Mouse (Mus musculus) mesoderm, embryonic 11.5 days (tissue): Measurements from ENCODE around the gene Rapgef5.

ENCODE experiments used
- DNase-seq: peaks from one replicate; pipeline ENCODE4 v3.0.0-alpha.2; 2012; ENCODE audit warnings: low read depth, low spot score

The Rapgef5 gene

DNA sequence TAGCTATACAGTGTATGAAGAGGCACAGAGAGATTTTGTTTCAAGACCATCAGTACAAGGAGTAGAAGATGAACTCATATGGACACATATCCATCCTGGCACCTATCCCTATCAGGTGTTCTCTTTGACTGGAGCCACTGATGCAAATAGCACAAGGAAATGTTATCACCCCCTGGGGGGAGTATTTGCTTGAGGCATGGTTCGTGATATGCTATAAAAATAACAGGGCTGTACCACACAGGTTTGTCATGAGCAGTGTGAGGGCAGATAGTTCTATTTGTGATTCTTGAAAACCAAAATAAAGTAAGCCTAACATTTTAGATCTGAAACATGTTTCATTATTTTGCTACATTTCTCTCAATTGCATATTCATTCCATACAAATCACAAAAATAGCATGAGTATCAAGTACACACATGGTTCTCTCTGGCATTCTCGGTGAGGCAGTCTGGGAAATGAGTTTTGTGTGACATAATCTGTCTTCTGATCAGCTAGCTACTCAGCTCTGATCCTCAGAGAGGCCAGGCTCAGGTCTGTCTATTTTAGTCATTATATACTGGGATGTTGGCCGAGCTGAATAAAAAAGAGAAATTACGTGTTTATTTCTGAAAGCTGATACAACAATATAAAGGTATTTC is 12.3 kb downstream of the Rapgef5 start:
- no peak for DNase-seq

DNA sequence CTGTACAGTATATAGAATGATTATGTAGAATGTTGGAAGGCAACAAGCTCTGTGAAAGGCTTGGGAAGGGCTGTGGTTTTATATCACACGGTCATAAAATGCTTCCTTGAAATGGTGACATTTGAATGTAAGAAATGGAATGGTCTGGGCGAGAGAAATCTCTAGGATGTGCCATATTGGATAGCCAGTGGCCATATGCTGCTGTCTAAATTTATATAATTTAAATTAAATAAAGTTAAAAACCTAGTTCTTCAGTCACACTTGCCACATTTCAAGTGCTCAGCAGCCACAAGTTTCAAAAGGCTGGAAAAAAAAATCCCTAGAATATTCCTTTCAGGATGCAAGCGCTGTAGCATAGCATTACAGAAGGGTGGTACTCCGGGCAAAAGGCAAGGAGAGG is 14.8 kb downstream of the Rapgef5 start:
- no peak for DNase-seq

DNA sequence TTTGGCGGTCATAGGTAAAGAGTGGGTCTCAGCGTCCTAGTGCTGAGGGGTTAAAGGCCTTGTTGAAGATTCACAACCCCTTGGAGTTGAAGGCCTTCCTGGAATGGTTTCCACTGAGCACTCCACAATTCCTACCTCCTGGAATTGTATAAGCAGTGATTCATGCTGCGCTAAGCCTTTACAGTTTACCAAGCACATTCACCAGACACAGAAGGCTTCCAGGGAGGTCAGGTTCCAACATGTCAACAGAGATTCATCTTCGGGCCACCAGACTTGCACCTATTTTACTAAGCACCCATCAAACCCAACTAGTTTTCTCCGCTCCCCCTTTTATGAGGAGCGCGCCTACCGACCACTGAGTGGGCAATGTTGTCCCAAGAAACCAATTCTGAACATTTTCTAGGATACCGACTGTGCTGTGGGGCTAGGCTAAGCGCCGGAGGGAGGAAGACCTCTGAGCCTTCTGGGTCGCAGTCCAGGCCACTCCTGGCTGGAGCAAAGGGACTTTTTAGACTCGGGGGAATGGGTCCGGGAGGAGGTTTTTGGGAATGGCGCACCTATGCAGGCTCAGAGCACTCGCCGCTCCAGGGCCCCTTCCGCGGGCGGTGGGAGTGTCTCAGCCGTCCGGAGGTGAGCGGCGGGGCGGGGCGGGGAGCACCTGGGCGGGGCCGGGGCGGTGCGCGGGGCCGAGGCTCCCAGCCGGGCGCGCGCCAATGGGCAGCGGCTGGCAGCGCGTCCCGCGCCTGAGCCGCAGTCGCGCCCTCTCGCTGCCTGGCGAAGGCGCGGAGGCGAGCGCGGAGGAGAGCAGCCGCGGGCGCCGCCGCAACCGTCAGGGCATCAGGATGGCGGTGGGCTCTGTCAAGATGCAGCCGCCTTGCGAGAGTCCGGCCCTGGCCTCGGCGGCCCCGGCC is 17.2 kb downstream of the Rapgef5 start:
- DNase-seq: peak; percentile 44

DNA sequence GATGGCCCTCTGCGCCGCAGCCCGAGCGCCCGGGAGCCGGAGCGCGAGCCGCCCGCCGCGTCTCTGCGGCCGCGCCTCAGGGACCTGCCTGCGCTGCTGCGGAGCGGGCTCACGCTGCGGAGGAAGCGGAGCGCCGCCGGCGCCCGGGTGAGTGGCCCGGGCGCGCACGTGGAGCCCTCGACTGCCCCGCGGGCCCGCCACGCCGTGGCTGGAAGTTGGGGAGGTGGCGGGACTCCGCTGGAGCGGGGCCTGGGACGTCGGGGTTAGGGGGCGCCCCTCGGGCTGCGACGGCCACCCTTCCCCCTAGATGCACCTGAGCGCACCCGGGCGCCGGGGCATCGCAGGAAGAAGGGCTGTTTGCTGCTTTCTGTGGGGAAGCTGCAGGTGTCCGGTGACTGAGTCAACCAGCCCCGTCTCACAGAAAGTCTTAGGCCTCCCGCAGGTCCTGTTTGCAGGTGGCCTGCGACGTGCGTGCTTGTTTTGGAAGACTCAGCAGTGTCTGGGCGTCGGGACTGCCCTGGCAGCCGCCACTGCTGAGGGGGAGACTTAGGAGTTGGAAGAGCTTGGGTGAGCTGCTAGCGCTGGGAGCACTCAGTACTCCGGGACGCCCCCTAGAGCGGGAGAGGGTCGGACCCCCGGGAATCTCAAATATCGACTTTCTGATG is 17.9 kb downstream of the Rapgef5 start:
- peak; percentile 53 for DNase-seq

DNA sequence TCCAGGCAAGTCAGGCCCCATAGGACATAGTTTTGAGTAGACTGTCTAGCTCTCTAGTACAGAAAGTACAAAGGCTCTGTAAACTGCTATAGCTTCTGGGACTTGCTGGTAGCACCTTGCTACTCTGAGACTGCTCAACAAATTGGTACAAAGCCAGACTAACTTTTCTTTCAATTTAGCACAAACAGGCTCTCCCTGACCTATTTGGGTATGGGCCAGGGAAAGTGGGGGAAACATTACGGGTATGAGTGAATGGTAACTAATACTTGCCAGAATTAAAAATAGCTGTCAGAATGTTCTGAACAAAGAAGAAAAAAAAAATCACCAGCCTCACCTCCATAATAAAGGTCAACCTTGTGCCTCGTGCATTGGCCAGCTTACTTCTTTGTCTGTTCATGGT is 24.1 kb downstream of the Rapgef5 start:
- no peak for DNase-seq

DNA sequence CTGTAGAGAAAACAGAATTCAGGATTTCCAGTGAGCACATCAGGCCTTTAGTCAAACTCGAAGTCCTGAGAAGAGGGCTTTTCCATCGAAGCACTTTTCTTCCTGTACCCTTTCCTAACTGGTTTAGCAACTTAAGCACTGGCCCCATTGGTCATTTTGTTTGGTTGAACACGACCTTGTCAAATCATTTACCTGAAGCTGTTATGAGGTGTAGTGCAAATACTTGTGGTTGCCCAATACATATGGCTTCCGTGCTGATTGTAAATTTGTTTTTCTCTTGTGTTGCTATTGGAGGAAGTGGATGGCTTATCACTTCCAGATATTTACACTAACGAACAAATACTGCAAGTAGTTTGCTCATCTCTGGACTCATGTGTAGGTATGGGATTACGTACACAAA is 29.0 kb downstream of the Rapgef5 start:
- DNase-seq: no peak

DNA sequence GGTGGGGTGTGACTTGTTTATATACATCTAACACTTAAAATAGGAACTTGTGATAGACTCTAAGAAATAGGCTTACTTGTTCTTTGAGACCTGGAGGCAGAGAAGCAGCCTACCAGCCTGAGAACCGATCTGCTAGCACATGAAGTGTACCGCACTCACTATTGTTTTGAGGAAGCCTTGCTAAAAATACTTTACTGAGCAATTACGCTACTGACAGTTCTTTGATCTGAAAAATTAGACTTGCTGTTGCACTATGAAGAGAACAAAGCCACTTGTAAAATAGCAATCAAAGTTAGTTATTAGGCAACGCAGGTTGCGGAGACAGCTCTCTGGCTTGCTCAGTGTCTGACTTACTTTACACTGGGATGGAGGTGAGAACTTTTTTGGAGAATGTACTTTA is 37.1 kb downstream of the Rapgef5 start:
- no peak for DNase-seq

DNA sequence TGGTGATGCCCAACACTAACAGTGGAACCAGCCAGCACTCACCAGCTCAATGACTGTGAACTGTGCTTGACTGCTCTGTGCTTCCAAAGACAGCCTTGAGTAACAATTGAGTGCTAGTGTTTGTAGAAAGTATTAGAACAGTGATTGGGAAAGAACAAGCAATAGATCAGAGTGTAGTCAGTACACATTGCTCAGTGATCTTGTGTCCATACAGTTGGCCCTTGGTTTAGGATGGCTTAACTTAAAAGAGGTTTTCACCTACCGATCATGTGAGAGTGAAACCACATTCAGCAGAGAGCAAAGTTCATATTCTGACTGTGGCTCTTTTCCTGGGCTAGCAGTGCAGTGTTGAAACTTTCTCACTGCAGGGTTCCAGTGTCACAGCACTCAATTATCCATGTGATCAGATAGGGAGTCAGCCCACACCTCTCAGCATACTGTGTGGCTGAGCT is 38.4 kb downstream of the Rapgef5 start:
- DNase-seq: no peak

DNA sequence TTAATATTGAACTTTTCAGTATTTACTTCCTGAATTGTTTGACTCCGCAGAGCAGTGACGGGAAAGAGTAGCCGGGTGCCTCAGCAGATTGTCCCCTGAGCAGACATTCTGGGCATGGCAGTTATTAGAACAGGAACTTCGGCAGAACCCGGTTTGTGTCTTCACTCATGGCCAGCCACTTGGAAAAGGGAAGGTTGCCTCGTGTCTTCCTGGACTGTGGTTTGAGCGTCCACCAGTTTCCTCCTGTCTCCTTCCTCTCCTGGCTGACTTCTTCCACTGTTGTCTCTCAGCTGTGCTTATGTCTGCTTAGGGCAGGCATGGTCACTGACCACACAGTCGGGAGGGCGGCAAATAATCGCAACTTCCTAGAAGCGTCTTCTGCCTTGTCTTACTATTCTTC is 44.2 kb downstream of the Rapgef5 start:
- DNase-seq: no peak

DNA sequence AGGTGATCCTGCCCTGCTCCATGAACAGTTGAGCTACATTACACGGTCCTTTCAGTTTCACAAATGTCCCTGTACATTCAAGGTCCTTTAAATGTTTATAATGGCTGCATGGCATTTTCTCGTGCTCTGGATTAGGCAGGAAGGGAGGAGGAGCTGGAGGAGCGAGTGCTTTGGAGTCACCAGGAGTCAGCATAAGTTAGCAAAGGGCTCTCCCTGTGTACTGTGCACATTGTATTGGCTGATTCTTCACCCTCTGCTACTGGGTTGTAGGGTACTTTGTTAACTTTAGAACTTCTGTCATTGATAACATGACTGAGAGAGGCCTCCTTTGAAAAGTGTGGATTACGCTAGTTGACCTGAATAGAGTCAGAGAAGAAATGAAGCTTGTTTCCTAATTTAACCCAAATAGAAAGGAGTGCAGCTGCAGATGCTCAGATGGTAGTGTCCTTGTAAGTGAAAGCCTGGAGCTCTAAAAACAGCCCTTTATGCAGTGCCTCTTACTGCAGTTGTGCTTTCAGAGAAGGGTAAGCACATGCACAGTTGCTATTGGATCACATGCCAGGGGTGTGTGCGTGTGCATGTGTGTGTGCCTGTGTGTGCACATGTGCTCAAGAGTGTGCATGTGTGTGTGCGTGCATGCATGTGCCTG is 45.3 kb downstream of the Rapgef5 start:
- DNase-seq: no peak

DNA sequence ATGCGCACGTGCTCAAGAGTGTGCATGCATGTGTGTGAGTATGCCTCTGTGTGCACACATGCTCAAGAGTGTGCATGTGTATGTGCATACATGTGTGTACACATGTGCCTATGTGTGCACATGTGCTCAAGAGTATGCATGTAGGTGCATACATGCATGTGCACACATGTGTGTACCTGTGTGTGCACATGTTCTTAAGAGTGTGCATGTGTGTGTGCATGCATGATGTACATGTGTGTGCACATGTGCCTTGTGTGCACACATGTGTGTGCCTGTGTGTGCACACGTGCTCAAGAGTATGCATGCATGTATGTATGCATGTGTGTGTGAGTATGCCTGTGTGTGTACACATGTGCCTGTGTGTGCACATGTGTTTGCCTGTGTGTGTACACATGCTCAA is 45.8 kb downstream of the Rapgef5 start:
- no peak for DNase-seq

DNA sequence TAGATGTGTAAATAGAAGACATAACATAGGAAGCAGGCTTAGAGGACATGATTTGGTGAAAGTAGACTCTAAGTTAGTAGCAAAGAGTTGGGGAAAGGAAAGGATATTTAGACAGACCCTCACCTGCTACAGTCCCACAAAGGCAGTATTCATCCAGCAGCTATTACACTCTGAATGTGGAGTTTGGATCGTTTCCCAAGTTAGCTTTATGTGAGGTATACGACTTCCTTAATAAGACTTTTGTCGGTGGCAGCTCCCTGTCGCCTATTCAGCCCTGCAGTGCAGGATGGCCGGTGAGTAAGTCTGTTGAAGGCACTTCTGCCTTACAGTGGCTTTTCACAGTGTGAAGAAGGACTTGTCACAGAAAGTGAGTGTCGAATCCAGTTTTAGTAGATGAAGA is 47.6 kb downstream of the Rapgef5 start:
- DNase-seq: no peak

DNA sequence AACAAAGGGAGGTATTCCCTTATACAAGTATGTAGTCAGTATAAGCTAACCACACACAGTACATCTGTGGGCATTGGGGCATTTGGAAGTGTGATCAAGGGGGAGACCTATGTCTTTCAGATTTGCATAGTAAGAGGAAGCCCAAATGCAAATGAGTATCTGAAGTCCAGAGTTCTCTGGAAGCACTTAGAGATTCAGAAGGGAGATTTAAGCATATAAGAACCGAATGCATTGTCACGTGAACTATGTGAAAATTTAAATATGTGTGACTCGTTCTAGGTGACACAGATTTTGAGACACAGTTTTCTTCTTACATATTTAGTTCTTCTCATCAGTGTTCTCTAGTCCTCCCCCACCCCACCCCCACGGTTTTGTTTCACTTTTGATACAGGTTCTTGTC is 50.0 kb downstream of the Rapgef5 start:
- no peak for DNase-seq

DNA sequence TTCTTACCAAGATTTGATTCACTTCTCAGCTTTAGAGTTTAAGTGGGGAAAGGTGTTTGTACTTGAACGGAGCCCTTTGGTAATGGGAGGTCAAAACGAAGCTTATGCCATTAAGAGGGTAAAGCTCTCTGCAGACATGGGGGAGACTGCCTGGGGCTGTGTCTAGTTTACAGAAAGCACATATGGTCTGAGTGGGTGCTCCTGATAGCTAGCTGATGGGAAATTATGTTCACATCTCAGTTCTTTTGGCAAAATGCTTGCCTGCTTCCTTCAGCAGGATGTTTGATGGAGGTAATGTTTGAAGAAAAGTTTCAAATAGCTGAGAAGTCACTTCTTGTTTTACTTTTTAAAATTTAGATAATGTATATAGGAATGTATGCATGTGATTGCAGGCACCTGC is 53.4 kb downstream of the Rapgef5 start:
- DNase-seq: no peak

DNA sequence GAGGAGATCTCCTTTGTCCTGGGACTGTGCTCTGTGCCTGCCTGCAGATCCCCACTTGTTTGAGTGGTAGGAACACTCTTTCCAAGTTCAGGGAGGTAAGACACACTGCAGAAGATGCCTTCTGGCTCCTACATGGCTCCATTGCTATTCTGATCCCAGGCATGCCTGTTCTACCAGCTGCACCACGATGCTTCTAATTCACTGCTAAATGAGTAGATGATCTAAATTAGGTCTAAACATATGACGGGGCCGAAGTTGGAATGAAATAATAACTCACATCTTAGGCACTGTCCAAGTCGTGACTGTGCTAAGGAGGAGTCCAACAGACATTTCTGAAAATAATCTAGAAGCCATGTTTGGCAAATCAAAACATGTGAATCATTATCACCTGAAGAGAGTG is 68.0 kb downstream of the Rapgef5 start:
- DNase-seq: no peak

DNA sequence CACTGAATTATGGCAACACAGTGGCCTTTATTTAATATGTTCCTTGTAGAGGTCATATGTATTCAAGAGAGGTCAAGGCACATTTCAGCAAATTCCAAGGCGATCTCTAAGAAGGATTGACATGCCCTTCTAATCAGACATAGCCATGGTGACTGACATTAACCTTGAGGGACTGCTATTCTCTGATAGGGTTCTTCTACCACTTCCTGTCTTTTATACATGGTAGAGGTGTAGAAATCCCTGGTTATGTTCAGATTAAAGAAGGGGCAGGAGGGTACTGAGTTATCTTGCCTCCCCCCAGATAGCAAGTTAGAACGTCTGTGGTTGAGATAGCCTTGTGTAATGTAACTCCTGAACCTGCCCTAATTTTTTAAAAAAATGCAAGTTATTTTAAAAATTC is 69.1 kb downstream of the Rapgef5 start:
- DNase-seq: no peak

DNA sequence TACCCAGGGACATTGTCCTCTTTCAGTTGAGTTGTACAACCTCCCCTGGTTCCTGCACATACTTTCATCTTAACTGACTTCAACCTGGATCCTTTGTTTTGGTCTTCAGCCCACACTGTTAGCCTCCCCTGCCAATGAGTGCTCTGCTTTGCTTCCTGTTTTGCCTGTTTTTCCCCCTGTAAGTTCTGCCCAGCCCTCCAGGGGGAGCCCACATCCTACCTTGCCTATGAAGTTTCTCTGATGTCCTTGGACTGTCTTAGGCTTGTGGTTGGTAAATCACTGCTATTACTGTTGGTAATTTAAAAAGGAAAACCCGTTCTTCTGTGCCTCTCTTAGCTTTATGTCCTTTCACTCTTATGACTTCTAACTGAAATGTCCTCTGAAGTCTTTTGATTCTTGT is 69.8 kb downstream of the Rapgef5 start:
- DNase-seq: peak; percentile 65

DNA sequence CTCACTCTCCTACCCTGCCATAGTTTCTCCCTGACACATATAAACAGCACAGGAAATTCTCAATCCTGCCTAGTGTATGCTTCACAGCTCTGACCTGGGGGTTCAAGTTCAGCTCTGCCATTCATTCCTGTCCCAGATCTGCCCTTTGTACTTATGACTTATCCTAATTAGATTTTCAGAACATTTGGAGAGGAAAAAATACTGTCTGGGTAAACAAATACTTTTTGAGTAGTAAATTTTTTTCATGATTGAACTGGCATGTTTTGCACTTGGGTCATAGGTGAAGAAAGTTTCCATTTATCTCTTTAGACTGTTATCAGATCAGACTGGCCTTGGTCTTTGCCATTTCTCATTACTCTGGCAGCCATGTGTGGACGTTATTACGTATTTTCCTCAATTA is 72.9 kb downstream of the Rapgef5 start:
- no peak for DNase-seq

DNA sequence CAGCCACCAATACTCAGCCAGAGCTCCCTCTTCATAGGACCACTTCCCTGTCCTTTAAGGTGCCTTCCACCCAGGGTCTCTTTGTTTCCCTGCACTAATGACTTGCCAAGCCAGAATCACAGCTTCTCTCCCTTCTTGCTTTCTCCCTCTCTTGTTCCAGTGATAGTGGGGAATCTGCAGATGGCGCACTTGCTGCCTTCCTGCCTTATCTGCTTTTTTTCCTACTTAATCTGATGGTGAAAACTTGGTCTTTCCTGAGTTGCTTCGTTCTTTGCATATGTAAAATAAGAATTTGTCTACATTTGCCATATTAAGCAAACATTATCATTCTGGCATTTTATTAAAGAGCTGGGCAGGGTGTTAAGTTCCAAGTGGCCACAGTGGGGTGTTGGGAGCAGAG is 75.7 kb downstream of the Rapgef5 start:
- no peak for DNase-seq

DNA sequence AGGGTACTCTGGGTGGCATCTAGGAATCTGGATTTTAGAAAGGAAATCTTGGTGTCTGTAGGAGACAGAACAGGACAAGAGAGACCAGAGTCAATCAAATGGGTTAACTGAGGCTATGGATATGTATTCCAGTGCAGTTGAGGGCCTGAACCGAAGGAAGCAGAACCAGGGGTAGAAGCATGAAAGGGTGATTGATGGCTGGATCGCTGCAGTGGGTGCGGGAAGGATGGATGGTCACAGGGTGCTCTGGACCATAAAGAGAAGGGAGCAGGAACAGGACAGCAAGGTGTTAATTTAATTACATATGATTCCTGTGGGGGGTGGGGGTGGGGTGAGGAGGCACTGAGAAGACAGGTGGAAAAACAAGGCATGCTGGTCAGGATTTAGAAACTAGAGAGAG is 76.3 kb downstream of the Rapgef5 start:
- no peak for DNase-seq

DNA sequence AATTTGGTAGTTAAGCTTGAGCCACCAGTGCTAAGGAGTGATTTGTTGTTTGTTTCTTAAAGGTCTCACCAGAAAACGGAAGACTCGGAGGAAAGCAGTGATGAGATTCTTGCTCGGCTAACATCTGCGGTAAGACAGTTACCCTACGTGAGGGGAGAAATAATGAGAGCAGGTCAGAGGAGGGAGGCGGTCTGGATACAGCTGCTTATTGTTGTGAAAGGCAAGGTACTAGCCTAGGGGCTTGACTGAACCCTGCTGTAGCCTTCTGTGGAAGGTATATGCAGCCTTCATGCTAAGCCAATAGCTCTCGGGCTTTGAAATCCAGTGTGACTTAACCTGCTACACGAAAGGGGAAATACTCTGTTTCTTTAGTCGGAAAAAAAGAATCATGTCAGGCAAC is 78.9 kb downstream of the Rapgef5 start:
- DNase-seq: no peak

DNA sequence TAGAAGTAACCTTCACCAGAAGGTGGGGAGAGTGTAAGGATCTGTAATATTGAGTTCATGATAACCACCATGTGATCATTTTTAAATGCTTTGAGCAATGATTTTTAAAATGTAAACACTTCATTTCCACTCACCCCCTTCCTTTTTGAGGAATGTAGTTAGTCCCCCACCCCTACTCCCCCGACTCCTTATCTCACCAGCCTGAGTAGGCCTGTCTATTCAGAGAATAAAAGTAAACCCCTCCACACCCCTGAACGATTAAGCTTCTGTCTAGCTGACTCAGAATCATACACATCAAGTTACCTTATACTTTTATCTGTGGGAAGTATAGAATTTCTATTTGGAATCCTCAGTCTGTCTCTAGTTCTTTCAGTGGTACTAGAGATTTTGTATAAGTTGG is 81.9 kb downstream of the Rapgef5 start:
- no peak for DNase-seq
